Mouse (Mus musculus) hindbrain, embryonic 14.5 days (tissue): ENCODE data around the gene Sf3b2. TPM values are rescaled to one million over a fixed set of nuclear protein-coding genes. Genes with fewer than 3 reads are reported as not detected.

Source experiments
- ATAC-seq: fragments of 200-750 bp; cut with Nextera tagmentation; 2 replicates; pipeline ENCODE4 v1.8.0; 2017; ENCODE audit warnings: moderate number of reproducible peaks, mild to moderate bottlenecking, moderate TSS enrichment, moderate library complexity; ENCODE audit not compliant: low FRiP score
- DNase-seq: peaks from one replicate; pipeline ENCODE4 v3.0.0-alpha.2; 2015; ENCODE audit warnings: low spot score
- H3K27ac ChIP-seq: fragments of 300-500 bp; sonication (generic); 2 replicates; pipeline ENCODE4 v1.5.1; 2014; ENCODE audit warnings: mild to moderate bottlenecking, moderate library complexity
- H3K27me3 ChIP-seq: fragments of 300-500 bp; sonication (generic); 2 replicates; pipeline ENCODE4 v1.6.1; 2014; ENCODE audit warnings: mild to moderate bottlenecking, low read length, mixed read lengths; ENCODE audit not compliant: control insufficient read depth, insufficient read depth
- H3K36me3 ChIP-seq: fragments of 300-500 bp; sonication (generic); replicated peaks from 2 replicates; pipeline ENCODE4 v1.6.1; 2014; ENCODE audit not compliant: control insufficient read depth, insufficient read depth
- H3K4me1 ChIP-seq: fragments of 300-500 bp; sonication (generic); replicated peaks from 2 replicates; pipeline ENCODE4 v1.6.1; 2014; ENCODE audit warnings: antibody characterized with exemption, low read length, mixed read lengths; ENCODE audit not compliant: control insufficient read depth, insufficient read depth
- H3K4me2 ChIP-seq: fragments of 300-500 bp; sonication (generic); replicated peaks from 2 replicates; pipeline ENCODE4 v1.6.1; 2014; ENCODE audit warnings: mild to moderate bottlenecking, moderate library complexity
- H3K4me3 ChIP-seq: fragments of 300-500 bp; sonication (generic); replicated peaks from 2 replicates; pipeline ENCODE4 v1.5.1; 2014; ENCODE audit warnings: mild to moderate bottlenecking, low read length
- H3K9ac ChIP-seq: fragments of 300-500 bp; sonication (generic); 2 replicates; pipeline ENCODE4 v1.6.1; 2014
- H3K9me3 ChIP-seq: fragments of 300-500 bp; sonication (generic); 2 replicates; pipeline ENCODE4 v1.6.1; 2016; ENCODE audit warnings: low read length; ENCODE audit not compliant: control insufficient read depth
- WGBS: fragments of 180-500 bp; shearing (Covaris S2); extraction: QIAGEN DNeasy Blood & Tissue Kit; methylation state at CpG from one replicate; pipeline ENCODE4 v1.1.7; 2014; 5-methylcytosine and 5-hydroxymethylcytosine counted together
- polyA plus RNA-seq: library from polyadenylated mRNA; unstranded; fragments of >200 nt; fragmentation: Nextera tagmentation; extraction: Ambion mirVana; gene quantifications from 2 replicates; pipeline ENCODE4 v1.2.1, GENCODE M21; 2014

Gene Sf3b2
- polyA plus RNA-seq, 1 experiment from 2014 or later: 305 TPM

GRCm38 (mm10) chr19:5306968-5307734 lies 11.9 kb upstream of the Sf3b2 start:
- DNase-seq (peak; percentile 24), ATAC-seq (no peak)
- Histone ChIP-seq H3K9me3 (no peaks in the 10 kb centered on the region), H3K9ac (no peak overlapping the region), H3K27ac (no peak overlapping the region), H3K4me2 (0 out of 2 replicates have a peak overlapping the region, but pooled peaks have one; percentile 24), H3K4me3 (no peak overlapping the region), H3K4me1 (no peaks in the 10 kb centered on the region), H3K36me3 (peaks cover 57% of the 10 kb centered on the region), H3K27me3 (no peaks in the 10 kb centered on the region)
- 45% methylated on average over 98 of the region's 98 CpGs for WGBS

GRCm38 (mm10) chr19:5306279-5306678 lies 11.0 kb upstream of the Sf3b2 start:
- no peak overlapping the region for H3K4me3 ChIP-seq
- no peaks in the 10 kb centered on the region for H3K4me1 ChIP-seq
- ATAC-seq (no peak), DNase-seq (no peak)
- no peak overlapping the region for H3K27ac ChIP-seq
- H3K27me3 ChIP-seq: no peaks in the 10 kb centered on the region
- H3K9me3 ChIP-seq: no peaks in the 10 kb centered on the region
- H3K9ac ChIP-seq: no peak overlapping the region
- H3K36me3 ChIP-seq: peaks cover 58% of the 10 kb centered on the region
- WGBS: 90% methylated on average over 6 of the region's 6 CpGs
- H3K4me2 ChIP-seq: no peak overlapping the region

- Histone ChIP-seq H3K27me3 (no peaks in the 10 kb centered on the region), H3K36me3 (peaks cover 52% of the 10 kb centered on the region), H3K4me1 (peaks cover 18% of the 10 kb centered on the region), H3K4me2 (no peak overlapping the region), H3K9me3 (no peaks in the 10 kb centered on the region), H3K4me3 (no peak overlapping the region), H3K27ac (no peak overlapping the region), H3K9ac (no peak overlapping the region)
- 32% methylated on average over 4 of the region's 4 CpGs for WGBS
- ATAC-seq (no peak), DNase-seq (peak; percentile 38)
Observed at GRCm38 (mm10) chr19:5302455-5302854, 7.2 kb upstream of the Sf3b2 start.

- Histone ChIP-seq H3K9me3 (no peaks in the 10 kb centered on the region), H3K36me3 (peaks cover 34% of the 10 kb centered on the region), H3K4me1 (peaks cover 27% of the 10 kb centered on the region), H3K4me3 (no peak overlapping the region), H3K9ac (no peak overlapping the region), H3K27ac (no peak overlapping the region), H3K4me2 (no peak overlapping the region), H3K27me3 (no peaks in the 10 kb centered on the region)
- ATAC-seq (no peak), DNase-seq (no peak)
- WGBS: 88% methylated on average over 6 of the region's 6 CpGs
Observed at GRCm38 (mm10) chr19:5300588-5300987, 5.3 kb upstream of the Sf3b2 start.

- H3K27me3 ChIP-seq: no peaks in the 10 kb centered on the region
- DNase-seq: peak; percentile 64
- H3K4me3 ChIP-seq: peak within 1 kb of the TSS; percentile 49
- H3K36me3 ChIP-seq: peaks cover 19% of the 10 kb centered on the region
- H3K9ac ChIP-seq: peak within 1 kb of the TSS; percentile 76
- peaks cover 38% of the 10 kb centered on the region for H3K4me1 ChIP-seq
- H3K27ac ChIP-seq: peak within 1 kb of the TSS; percentile 85
- no peaks in the 10 kb centered on the region for H3K9me3 ChIP-seq
- WGBS: 5% methylated on average over 32 of the region's 32 CpGs
- peak; percentile 52 for ATAC-seq
- H3K4me2 ChIP-seq: peak within 1 kb of the TSS; percentile 82
Observed at GRCm38 (mm10) chr19:5297903-5298800, 2.9 kb upstream of the Sf3b2 start, which contains the start of gene Gal3st3. Gene Gal3st3 (plus strand): TSS chr19:5298331.

- H3K9ac ChIP-seq: no peak overlapping the region
- H3K36me3 ChIP-seq: peaks cover 23% of the 10 kb centered on the region
- DNase-seq (no peak), ATAC-seq (no peak)
- H3K4me1 ChIP-seq: peaks cover 38% of the 10 kb centered on the region
- H3K27me3 ChIP-seq: no peaks in the 10 kb centered on the region
- peak overlapping the region; percentile 66; the same call in 1 of the 2 replicates for H3K4me2 ChIP-seq
- no peak overlapping the region for H3K4me3 ChIP-seq
- H3K27ac ChIP-seq: no peak overlapping the region
- WGBS: 72% methylated on average over 5 of the region's 5 CpGs
- no peaks in the 10 kb centered on the region for H3K9me3 ChIP-seq
Observed at GRCm38 (mm10) chr19:5296630-5297029, 1.4 kb upstream of the Sf3b2 start.

- H3K9me3 ChIP-seq: no peaks in the 10 kb centered on the region
- peak overlapping the region; percentile 73 for H3K9ac ChIP-seq
- WGBS: 6% methylated on average over 13 of the region's 13 CpGs
- H3K4me3 ChIP-seq: peak overlapping the region; percentile 84
- H3K4me1 ChIP-seq: peaks cover 37% of the 10 kb centered on the region
- H3K27me3 ChIP-seq: no peaks in the 10 kb centered on the region
- H3K27ac ChIP-seq: peak overlapping the region; percentile 88
- H3K4me2 ChIP-seq: peak overlapping the region; percentile 66
- H3K36me3 ChIP-seq: peaks cover 33% of the 10 kb centered on the region
- DNase-seq (no peak), ATAC-seq (peak; percentile 44)
Observed at GRCm38 (mm10) chr19:5295736-5296075, 451 bp upstream of the Sf3b2 start.

- no peaks in the 10 kb centered on the region for H3K9me3 ChIP-seq
- no peak for DNase-seq
- no peak overlapping the region for H3K27ac ChIP-seq
- ATAC-seq: no peak
- H3K36me3 ChIP-seq: peaks cover 93% of the 10 kb centered on the region
- no peak overlapping the region for H3K4me3 ChIP-seq
- H3K27me3 ChIP-seq: no peaks in the 10 kb centered on the region
- no peaks in the 10 kb centered on the region for H3K4me1 ChIP-seq
- H3K9ac ChIP-seq: no peak overlapping the region
- H3K4me2 ChIP-seq: no peak overlapping the region
- WGBS: 89% methylated on average over 8 of the region's 8 CpGs
Observed at GRCm38 (mm10) chr19:5278381-5278780, 16.9 kb downstream of the Sf3b2 start.

- 93% methylated on average over 3 of the region's 3 CpGs for WGBS
- Histone ChIP-seq H3K27ac (no peak overlapping the region), H3K9me3 (no peaks in the 10 kb centered on the region), H3K27me3 (no peaks in the 10 kb centered on the region), H3K36me3 (peaks cover 80% of the 10 kb centered on the region), H3K9ac (no peak overlapping the region), H3K4me3 (no peak overlapping the region), H3K4me1 (no peaks in the 10 kb centered on the region), H3K4me2 (no peak overlapping the region)
- DNase-seq (no peak), ATAC-seq (no peak)
Observed at GRCm38 (mm10) chr19:5277140-5277539, 18.1 kb downstream of the Sf3b2 start.
